Mouse (Mus musculus): ENCODE measurements at regions not wholly inside any gene's neighbourhood (a gene's known extent, or its start where the extent isn't known, plus 50 kb on each side); places are given as distances from the start of the nearest gene placed in this dataset.
A peak's percentile ranks its signal among the peaks of the same experiment; 100 is the strongest.
"Not testable (repeated sequence)": the region's sequence is repeated elsewhere in the genome, so short reads cannot be mapped to it uniquely, and the experiment has no call there.

DNA sequence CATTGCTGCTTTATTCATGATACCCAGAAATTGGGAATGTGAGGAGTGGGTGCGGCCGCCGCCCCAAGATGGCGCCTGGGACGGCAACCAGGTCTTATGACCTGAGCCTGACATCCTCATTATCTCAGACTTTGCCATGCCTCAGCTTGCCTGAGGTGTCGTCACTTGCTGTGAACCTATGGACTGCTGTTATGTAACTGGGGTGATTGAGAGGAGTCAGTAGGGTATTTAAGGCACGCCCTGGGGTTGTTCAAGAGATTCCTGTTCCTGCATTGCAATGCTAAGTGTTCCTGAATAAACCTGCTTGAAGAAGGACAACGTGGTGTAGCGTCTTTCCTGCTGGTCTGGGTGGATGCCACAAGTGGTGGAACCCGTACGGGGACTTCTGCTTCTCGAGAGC, 211.4 kb upstream of the Pou3f2 start:
- no peak for DNase-seq (ENCODE audit: low read depth, low spot score)

DNA sequence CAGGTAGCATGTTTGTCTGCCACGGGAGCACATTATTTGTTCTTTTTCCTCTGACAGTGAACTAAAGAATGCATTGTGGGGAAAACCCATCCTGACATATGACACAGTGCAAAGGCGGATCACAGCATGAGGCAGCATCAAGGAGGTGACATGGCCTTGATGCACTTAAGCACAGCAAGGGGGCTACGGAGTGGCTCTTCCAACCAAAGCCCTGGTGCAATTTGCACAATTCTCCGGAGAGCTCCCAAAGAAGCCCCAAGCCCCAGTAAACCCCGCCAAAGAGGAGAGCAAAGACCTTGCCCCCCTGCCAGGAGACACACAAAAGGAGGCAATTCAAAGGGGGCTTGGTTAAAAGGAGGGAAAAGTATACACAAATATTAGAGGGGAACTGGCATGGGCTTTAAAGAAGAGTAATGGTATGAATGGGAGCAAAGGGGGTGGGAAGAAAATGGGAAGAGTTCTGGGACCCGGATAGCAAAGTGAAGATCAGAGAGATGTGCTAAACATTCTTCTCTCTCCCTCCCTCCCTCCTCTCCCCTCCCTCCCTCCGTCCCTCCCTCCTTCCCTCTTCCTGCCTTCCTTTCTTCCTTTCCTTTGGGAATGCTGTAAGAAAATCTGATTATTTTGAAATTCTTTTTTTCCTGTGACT, 179.7 kb upstream of the Pou3f2 start:
- DNase-seq (ENCODE audit: low read depth, low spot score): no peak

DNA sequence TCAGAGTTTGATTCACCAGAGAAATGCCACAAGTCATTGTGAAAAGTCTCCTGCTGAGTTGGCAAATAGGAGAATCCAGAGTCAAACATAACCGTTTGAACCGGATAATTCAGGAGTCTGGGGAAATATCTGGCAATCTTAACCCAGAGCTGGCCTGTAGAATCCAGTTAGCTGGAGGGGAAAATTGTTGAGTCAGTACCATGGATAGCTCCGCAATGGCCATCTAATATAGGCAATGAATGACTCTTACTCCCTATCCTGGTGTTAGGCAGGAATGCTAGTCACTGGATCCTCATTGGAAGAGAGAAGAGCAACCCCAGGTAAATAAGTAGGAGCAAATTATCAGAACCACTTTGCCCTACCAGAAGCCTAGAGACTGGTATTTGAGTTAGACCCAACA, 157.4 kb upstream of the Pou3f2 start:
- DNase-seq (ENCODE audit: low read depth, low spot score): no peak

DNA sequence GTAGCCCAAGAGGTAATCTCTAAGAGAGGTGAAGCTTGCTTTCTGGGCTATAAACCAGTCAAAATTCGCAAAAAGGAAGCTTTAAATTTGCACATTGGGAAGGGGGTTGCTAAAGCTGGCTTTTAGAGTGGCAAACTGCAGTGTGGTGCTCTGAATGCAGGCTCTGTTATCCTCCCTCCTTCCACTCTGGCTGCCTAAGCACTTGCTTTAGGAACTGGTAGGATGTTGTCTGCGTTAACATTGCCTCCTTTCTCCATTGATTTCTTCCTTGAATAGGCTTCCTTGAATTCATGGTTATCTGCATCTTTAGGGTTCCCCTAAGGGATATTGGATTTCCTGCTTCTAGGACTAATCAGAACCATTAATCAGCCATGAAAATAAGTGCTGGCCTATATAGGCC, 120.8 kb upstream of the Pou3f2 start:
- DNase-seq (ENCODE audit: low read depth, low spot score): no peak

GRCm38 (mm10) chr4:22602164-22602563, 114.0 kb upstream of the Pou3f2 start:
- DNase-seq (ENCODE audit: low read depth, low spot score): not testable (repeated sequence)

GRCm38 (mm10) chr4:22587162-22587561, 99.0 kb upstream of the Pou3f2 start:
- DNase-seq (ENCODE audit: low read depth, low spot score): no peak

DNA sequence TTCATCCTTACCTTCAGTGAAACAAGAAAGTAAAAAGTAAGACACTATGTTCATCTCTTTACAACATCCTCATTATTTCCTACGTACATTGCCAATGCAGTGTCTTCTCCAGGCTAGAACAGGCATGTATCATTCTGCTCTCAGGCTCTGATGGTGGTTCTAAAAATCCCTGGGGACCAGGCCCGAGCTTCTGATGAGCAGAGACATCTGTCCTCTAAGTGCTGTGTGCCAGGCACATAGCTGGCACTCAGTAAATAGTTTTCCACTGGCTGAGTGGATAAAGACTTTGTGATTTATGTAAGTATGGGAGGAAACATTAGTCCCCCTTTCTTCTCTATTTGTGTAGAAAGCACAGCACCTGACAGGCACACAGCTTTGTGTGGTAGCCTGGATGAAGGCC, 77.8 kb upstream of the Pou3f2 start:
- peak; percentile 3 for DNase-seq (ENCODE audit: low read depth, low spot score)

GRCm38 (mm10) chr4:22564532-22564931, 76.4 kb upstream of the Pou3f2 start:
- peak; percentile 40 for DNase-seq (ENCODE audit: low read depth, low spot score)
